Mouse (Mus musculus): ENCODE results near the gene Cic. TPM values are rescaled to one million over a fixed set of nuclear protein-coding genes. Genes with fewer than 3 reads are reported as not detected.

Cic gene
- polyA plus RNA-seq, 1 experiment from 2014 or later, result 37.2 TPM

- peak; percentile 26 for DNase-seq (ENCODE audit: low spot score)
These were observed 1.5 kb downstream of the Cic start for GRCm38 (mm10) chr7:25269029-25269428.

- DNase-seq (ENCODE audit: low spot score), result no peak
These were observed 2.2 kb downstream of the Cic start for GRCm38 (mm10) chr7:25269545-25270271.

GRCm38 (mm10) chr7:25270652-25271633 lies 3.4 kb downstream of the Cic start:
- DNase-seq (ENCODE audit: low spot score), result no peak

- DNase-seq (ENCODE audit: low spot score), result no peak
These were observed 4.3 kb downstream of the Cic start for GRCm38 (mm10) chr7:25271651-25272444.

- DNase-seq (ENCODE audit: low spot score), result no peak
These were observed 5.1 kb downstream of the Cic start for GRCm38 (mm10) chr7:25272445-25273258.

- no peak for DNase-seq (ENCODE audit: low spot score)
These were observed 6.0 kb downstream of the Cic start for GRCm38 (mm10) chr7:25273259-25274241.

- peak; percentile 50 for DNase-seq (ENCODE audit: low spot score)
These were observed 7.1 kb downstream of the Cic start for GRCm38 (mm10) chr7:25274571-25274970.

- no peak for DNase-seq (ENCODE audit: low spot score)
These were observed 7.5 kb downstream of the Cic start for GRCm38 (mm10) chr7:25274996-25275395.

- DNase-seq (ENCODE audit: low spot score), result no peak
These were observed 8.2 kb downstream of the Cic start for GRCm38 (mm10) chr7:25275555-25276298.

GRCm38 (mm10) chr7:25277405-25277804 lies 9.9 kb downstream of the Cic start:
- DNase-seq (ENCODE audit: low spot score), result no peak

GRCm38 (mm10) chr7:25277998-25278340 lies 10.5 kb downstream of the Cic start:
- DNase-seq (ENCODE audit: low spot score), result peak; percentile 75

- DNase-seq (ENCODE audit: low spot score), result peak; percentile 96
These were observed 11.0 kb downstream of the Cic start for GRCm38 (mm10) chr7:25278341-25279075.

- peak; percentile 86 for DNase-seq (ENCODE audit: low spot score)
These were observed 11.8 kb downstream of the Cic start for GRCm38 (mm10) chr7:25279076-25279860.

- DNase-seq (ENCODE audit: low spot score), result no peak
These were observed 12.6 kb downstream of the Cic start for GRCm38 (mm10) chr7:25279861-25280791.

- DNase-seq (ENCODE audit: low spot score), result no peak
These were observed 13.7 kb downstream of the Cic start for GRCm38 (mm10) chr7:25281166-25281733.

Measured in thymus, postnatal 0 days (tissue).